Mouse (Mus musculus) hindbrain, embryonic 12.5 days (tissue): ENCODE data around the gene Gm20388. TPM values are rescaled to one million over a fixed set of nuclear protein-coding genes. Genes with fewer than 3 reads are reported as not detected.
A peak's percentile ranks its signal among the peaks of the same experiment; 100 is the strongest.

Experiments used
- ATAC-seq: fragments of 200-750 bp; cut with Nextera tagmentation; 2 replicates; pipeline ENCODE4 v1.8.0; 2017; ENCODE audit warnings: moderate TSS enrichment; ENCODE audit not compliant: low FRiP score
- H3K27ac ChIP-seq: fragments of 300-500 bp; sonication (generic); 2 replicates; pipeline ENCODE4 v1.5.1; 2016; ENCODE audit warnings: mild to moderate bottlenecking
- H3K27me3 ChIP-seq: fragments of 300-500 bp; sonication (generic); 2 replicates; pipeline ENCODE4 v1.6.1; 2016; ENCODE audit warnings: mild to moderate bottlenecking
- H3K36me3 ChIP-seq: fragments of 300-500 bp; sonication (generic); 2 replicates; pipeline ENCODE4 v1.6.1; 2016; ENCODE audit warnings: mild to moderate bottlenecking
- H3K4me1 ChIP-seq: fragments of 300-500 bp; sonication (generic); 2 replicates; pipeline ENCODE4 v1.6.1; 2016
- H3K4me2 ChIP-seq: fragments of 300-500 bp; sonication (generic); replicated peaks from 2 replicates; pipeline ENCODE4 v1.6.1; 2016; ENCODE audit warnings: mild to moderate bottlenecking
- H3K4me3 ChIP-seq: fragments of 300-500 bp; sonication (generic); 2 replicates; pipeline ENCODE4 v1.5.1; 2016; ENCODE audit warnings: mild to moderate bottlenecking
- H3K9ac ChIP-seq: fragments of 300-500 bp; sonication (generic); 2 replicates; pipeline ENCODE4 v1.6.1; 2016; ENCODE audit warnings: mild to moderate bottlenecking, moderate library complexity
- H3K9me3 ChIP-seq: fragments of 300-500 bp; sonication (generic); replicated peaks from 2 replicates; pipeline ENCODE4 v1.6.1; 2016; ENCODE audit warnings: mild to moderate bottlenecking
- WGBS: fragments of 180-500 bp; shearing (Covaris S2); methylation state at CpG from one replicate; pipeline ENCODE4 v1.1.7; 2016; 5-methylcytosine and 5-hydroxymethylcytosine counted together
- polyA plus RNA-seq: library from polyadenylated mRNA; unstranded; fragments of >200 nt; fragmentation: Nextera tagmentation; extraction: Ambion mirVana; gene quantifications from 2 replicates; pipeline ENCODE4 v1.2.1, GENCODE M21; 2016

The Gm20388 gene
- polyA plus RNA-seq, 1 experiment from 2014 or later: not detected

DNA sequence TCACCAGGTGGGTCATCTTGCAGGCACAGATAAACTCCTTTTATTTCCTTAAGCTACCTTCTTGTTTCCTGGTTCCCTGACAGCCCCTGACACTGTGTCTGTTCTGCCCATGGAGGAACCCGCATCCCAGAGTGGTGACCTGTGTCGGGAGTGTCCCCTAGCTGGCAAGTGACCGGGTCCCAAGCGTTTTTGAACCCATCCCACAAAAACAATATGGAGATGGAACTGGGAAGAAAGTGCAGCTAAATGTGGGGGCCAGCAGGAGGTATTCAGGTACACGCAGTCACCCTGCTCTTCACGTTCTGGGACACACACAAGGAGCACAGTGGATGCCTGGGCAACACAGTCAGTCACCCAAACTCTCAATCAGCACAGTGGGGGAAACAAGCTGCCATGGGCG is 2035.7 kb downstream of the Gm20388 start:
- Histone ChIP-seq H3K36me3 (no peaks in the 10 kb centered on the region), H3K4me2 (no peak overlapping the region), H3K9ac (no peak overlapping the region), H3K27me3 (0 out of 2 replicates have a peak, but pooled peaks cover 6% of the 10 kb centered on the region), H3K27ac (no peak overlapping the region), H3K9me3 (no peaks in the 10 kb centered on the region), H3K4me1 (peaks cover 27% of the 10 kb centered on the region), H3K4me3 (no peak overlapping the region)
- ATAC-seq: no peak
- 85% methylated on average over 7 of the region's 7 CpGs for WGBS

DNA sequence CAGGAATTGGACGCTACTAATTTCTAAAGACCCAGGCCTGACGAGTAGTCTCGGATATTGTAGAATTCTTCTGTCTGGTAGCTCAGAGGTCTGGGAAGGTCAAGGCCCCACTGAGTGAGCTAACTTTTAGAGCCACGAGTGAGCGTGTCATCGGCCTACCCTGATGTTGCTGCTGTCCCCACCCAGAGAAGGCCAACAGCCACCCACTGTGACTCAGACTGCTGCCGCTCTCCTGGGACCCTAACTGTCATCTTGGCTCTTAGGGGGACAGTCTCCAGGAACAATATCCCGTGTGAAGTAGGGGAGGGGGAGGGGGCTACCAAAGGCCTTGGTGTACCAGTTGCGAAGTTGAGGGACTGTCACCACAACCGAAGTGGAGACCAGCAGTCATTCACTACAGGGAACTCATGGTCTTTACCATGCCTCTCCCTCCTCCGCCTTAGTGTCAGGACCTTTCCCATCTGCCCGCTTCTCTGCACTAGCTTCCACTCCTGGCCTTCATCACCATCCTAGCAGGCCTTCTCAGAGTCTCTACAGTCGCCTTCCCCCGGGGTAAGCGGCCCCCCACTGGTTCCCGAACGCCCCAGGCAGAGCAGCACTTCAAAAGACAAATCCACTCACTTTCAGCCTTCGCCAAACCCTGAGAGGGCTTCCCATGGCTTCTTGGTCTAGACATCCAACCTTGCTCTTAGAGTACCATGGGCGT is 2036.6 kb downstream of the Gm20388 start:
- Histone ChIP-seq H3K27me3 (0 out of 2 replicates have a peak, but pooled peaks cover 6% of the 10 kb centered on the region), H3K9me3 (no peaks in the 10 kb centered on the region), H3K36me3 (no peaks in the 10 kb centered on the region), H3K4me1 (peaks cover 35% of the 10 kb centered on the region), H3K4me3 (peak overlapping the region; percentile 30), H3K27ac (peak overlapping the region; percentile 80), H3K9ac (peak overlapping the region; percentile 48; the same call in 1 of the 2 replicates), H3K4me2 (peak overlapping the region; percentile 64)
- WGBS: 28% methylated on average over 19 of the region's 19 CpGs
- ATAC-seq: no peak

DNA sequence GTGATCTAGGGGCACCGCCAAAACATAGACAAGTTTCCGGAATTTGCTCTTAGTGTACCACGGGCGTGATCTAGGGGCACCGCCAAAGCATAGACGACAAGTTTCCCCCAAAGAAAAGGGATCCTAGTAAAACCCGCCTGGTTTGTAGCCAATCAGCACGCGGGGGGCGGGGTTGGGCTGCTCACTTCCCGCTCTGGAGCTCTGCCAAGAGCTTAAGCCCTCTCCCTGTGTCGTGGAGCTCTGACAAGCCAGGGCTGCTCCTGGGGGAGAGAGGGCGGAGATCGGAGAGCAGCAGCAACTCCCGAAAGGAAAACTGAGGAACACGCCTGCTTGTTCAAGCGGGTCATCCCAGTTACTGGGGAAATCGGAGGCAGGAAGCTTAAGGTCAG is 2037.1 kb downstream of the Gm20388 start:
- no peaks in the 10 kb centered on the region for H3K9me3 ChIP-seq

DNA sequence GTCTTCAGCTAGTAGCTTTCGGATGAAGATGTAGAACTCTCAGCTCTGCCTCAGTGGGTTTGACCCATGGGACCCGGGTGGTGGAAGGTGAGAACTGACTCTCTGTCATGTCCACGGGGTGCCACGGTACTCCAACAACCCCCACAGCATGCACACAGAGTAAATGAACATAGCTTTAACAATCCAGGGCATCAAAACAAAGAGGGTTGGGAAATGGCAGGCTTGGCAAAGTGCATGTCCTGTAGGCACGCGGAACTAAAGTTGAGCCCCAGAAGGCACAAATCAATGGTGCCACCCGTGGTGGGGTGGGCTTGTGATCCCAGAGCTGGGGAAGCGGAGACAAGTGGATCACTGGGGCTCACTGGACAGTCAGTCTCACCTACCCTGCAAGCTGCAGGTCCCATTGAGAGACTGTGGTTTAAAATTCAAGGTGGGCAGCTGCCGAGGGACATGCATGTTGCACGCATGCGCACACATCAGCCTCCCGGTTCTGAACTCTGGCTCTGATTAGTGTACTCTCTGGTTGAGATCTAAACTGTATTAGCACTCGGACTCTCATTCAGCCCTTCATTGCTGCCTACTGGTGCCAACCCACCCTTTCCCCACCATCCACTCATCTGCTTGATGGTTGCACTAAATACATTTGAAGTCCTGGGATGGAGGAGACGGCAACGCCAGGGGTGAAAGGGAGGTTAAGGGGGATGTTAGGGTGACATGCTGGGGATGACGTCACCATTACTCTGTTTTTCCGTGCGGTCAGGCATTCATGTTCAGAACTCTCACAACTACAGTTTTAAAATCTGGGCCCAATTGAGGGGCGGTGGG is 2037.9 kb downstream of the Gm20388 start:
- Histone ChIP-seq H3K4me2 (peak overlapping the region; percentile 64), H3K27me3 (0 out of 2 replicates have a peak, but pooled peaks cover 6% of the 10 kb centered on the region), H3K9me3 (no peaks in the 10 kb centered on the region), H3K4me3 (peak overlapping the region; percentile 30), H3K9ac (peak overlapping the region; percentile 48), H3K27ac (peak overlapping the region; percentile 79), H3K36me3 (0 out of 2 replicates have a peak, but pooled peaks cover under 1% of the 10 kb centered on the region), H3K4me1 (peaks cover 43% of the 10 kb centered on the region)
- ATAC-seq: no peak
- 60% methylated on average over 19 of the region's 19 CpGs for WGBS

More for the DNA sequence above, 2037.1 kb downstream of the Gm20388 start:
- Histone ChIP-seq H3K27ac (peak overlapping the region; percentile 80), H3K27me3 (0 out of 2 replicates have a peak, but pooled peaks cover 6% of the 10 kb centered on the region), H3K4me3 (peak overlapping the region; percentile 30), H3K9ac (peak overlapping the region; percentile 48), H3K4me2 (peak overlapping the region; percentile 64), H3K4me1 (peaks cover 41% of the 10 kb centered on the region), H3K36me3 (no peaks in the 10 kb centered on the region)
- 1% methylated on average over 18 of the region's 18 CpGs for WGBS
- no peak for ATAC-seq

DNA sequence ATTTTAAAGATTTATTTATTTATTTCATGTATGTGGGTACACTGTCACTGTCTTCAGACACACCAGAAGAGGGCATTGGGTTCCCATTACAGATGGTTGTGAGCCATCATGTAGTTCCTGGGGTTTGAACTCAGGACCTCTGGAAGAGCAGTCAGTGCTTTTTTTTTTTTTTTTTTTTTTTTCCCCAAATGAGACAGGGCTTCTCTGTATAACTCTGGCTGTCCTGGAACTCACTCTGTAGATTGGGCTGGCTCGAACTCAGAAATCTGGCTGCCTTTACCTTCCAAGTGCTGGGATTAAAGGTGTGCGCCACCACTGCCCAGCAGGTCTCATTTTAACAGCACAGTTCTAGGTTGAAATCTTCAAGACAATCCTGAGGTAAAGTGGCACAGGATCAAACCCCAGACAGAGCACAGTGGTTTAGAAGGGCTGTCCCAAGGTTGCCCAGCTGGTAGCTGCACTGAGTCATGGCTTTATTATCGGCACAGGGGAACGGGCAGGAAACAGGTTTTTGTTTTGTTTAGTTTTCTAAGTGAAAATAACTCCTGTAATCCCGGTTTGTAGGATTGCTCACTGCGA is 2038.7 kb downstream of the Gm20388 start, which contains the start of gene Banp:
Gene Banp (plus strand): TSS at position 529 of the 579 bp plus-strand sequence.
- 71% methylated on average over 6 of the region's 6 CpGs for WGBS
- Histone ChIP-seq H3K9me3 (no peaks in the 10 kb centered on the region), H3K27me3 (0 out of 2 replicates have a peak, but pooled peaks cover 6% of the 10 kb centered on the region), H3K36me3 (peaks cover 7% of the 10 kb centered on the region; the same call in 1 of the 2 replicates), H3K9ac (peak within 1 kb of the TSS; percentile 99), H3K27ac (peak within 1 kb of the TSS; percentile 94), H3K4me3 (peak within 1 kb of the TSS; percentile 97), H3K4me2 (peak within 1 kb of the TSS; percentile 93), H3K4me1 (peaks cover 47% of the 10 kb centered on the region)
- no peak for ATAC-seq

DNA sequence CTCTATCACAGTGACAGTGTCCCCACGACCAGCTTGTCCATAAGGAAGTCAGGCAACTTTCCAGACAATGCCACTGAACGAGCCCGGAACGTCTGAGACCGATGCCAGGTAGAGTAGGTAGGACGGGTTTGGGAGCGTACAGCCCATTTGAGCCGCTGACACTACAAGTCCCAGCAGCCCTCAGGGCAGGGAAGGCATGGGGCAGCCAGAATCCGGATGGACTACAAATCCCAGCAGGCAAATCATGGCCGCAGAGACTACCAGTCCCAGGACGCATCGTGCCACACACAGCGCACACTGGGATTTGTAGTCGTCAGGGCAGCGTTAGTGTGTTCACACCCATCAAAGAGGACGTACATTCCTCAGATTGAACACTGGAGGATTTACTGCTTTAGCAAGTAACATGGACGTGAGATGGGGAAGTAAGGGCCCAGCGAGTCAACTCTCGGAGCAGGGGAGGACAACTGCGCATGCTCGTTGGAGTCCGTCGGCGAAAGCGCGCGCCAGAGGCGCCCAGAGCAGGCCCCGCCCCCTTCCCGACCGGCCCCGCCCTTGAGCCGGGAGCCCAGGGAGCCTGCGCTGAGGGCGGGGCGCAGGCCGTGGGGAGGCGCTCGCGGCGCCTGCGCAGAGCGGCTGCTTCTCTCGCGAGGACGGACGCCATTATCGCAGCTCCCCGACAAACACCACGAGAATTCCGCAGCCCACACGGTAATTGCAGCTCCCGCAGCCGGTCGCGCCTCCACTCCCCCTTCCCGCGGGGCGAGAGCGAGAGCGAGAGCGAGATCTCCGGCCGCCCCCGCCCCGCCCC is 2039.5 kb downstream of the Gm20388 start:
- Histone ChIP-seq H3K4me3 (peak overlapping the region; percentile 97), H3K9me3 (no peaks in the 10 kb centered on the region), H3K4me2 (peak overlapping the region; percentile 93), H3K27me3 (0 out of 2 replicates have a peak, but pooled peaks cover 2% of the 10 kb centered on the region), H3K27ac (peak overlapping the region; percentile 94), H3K4me1 (peaks cover 49% of the 10 kb centered on the region), H3K36me3 (peaks cover 15% of the 10 kb centered on the region), H3K9ac (peak overlapping the region; percentile 99)
- ATAC-seq: peak; percentile 97
- under 1% methylated on average over 61 of the region's 66 CpGs for WGBS

DNA sequence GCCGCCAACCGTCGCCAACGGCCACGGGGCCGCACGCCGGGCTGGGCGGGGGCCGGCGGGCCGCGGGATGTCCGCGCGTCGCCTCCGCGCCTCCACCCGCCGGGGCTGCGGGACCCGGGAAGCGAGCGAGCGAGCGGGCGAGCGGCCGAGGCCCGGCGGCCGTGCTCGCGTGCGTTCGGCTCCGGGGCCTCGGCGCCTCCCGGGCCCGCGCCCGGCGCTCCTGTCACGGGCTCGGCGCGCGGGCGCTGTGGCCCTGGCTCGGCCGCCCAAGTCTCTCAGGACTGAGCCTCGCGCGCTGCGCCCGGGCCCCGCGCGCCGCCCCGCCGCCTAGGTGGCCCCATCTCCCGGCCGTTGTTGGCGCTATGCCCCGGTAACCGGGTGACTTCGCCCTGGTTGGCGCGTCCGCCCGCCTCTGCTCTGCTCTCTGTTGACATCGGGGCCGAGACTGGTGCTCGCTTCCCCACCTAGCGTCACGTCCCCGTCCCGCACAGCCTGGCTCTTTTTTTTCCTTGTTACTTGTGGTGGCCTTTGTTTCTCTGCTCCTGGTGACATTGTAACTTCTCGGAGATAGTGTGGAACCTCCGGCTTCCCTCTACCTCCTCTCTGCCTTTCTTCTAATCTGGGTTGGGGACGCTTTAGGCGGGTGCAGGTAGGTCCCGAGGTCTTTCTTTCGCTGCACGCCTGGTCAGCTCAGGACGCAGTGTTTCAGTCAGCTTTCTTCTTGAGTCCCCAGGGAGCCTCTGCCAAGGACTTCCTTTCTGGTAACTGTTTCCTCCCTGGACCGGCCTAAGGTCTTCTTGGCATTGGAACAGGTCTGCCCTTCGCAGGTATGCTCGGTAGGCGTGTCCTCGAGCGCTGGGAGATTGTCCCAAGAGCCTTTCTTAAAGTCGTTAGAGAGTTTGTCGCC is 2040.4 kb downstream of the Gm20388 start:
- 1% methylated on average over 90 of the region's 97 CpGs for WGBS
- Histone ChIP-seq H3K4me1 (peaks cover 49% of the 10 kb centered on the region), H3K27me3 (no peaks in the 10 kb centered on the region), H3K4me2 (peak overlapping the region; percentile 93), H3K27ac (peak overlapping the region; percentile 94), H3K9me3 (no peaks in the 10 kb centered on the region), H3K36me3 (peaks cover 17% of the 10 kb centered on the region), H3K9ac (peak overlapping the region; percentile 99), H3K4me3 (peak overlapping the region; percentile 97)
- ATAC-seq: peak; percentile 18

DNA sequence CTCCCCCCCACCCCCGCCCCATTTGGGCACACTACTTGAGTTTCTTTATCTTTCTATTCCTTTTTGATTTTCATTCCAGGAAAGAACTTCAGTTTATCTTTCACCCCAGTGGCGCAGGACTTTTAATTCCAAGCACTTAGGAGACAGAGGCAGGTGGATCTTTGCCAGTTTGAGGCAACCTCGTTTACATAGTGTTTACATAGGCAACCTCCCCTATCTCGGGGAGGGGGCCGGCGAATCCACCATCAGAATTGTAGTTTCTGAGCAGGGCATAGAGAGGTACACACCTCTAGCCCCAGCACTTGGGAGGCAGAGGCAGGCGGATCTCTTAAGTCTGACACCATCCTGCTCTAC is 2041.0 kb downstream of the Gm20388 start:
- no peak for ATAC-seq
- Histone ChIP-seq H3K4me1 (peaks cover 49% of the 10 kb centered on the region), H3K4me3 (peak overlapping the region; percentile 97), H3K27ac (no peak overlapping the region), H3K27me3 (no peaks in the 10 kb centered on the region), H3K36me3 (peaks cover 17% of the 10 kb centered on the region), H3K4me2 (peak overlapping the region; percentile 93), H3K9me3 (no peaks in the 10 kb centered on the region), H3K9ac (peak overlapping the region; percentile 99)
- 39% methylated on average over 7 of the region's 7 CpGs for WGBS

DNA sequence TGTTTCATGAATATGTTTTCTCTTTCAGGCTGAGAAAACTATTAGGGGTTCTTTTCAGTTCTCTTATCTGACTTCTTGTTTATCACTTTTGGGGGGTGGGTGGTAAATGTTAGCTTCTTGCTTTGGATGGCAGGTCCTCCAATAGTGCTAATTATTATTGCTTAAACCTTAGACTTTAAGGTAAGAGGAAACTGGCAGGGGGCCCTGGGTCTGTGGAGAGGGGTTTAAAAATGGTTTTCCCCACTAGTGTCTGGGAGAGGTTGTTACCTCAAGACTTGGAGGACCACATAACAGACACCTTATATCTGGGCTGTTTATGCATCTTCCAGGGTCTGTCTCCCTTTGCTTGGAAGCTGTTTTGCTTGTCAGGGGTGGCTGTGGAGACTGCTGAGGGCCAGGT is 2041.5 kb downstream of the Gm20388 start:
- H3K36me3 ChIP-seq: peaks cover 17% of the 10 kb centered on the region
- peak overlapping the region; percentile 11 for H3K4me3 ChIP-seq
- H3K27ac ChIP-seq: no peak overlapping the region
- H3K4me1 ChIP-seq: peaks cover 47% of the 10 kb centered on the region
- H3K4me2 ChIP-seq: peak overlapping the region; percentile 93
- no peaks in the 10 kb centered on the region for H3K9me3 ChIP-seq
- no peak for ATAC-seq
- peak overlapping the region; percentile 49 for H3K9ac ChIP-seq
- no peaks in the 10 kb centered on the region for H3K27me3 ChIP-seq

DNA sequence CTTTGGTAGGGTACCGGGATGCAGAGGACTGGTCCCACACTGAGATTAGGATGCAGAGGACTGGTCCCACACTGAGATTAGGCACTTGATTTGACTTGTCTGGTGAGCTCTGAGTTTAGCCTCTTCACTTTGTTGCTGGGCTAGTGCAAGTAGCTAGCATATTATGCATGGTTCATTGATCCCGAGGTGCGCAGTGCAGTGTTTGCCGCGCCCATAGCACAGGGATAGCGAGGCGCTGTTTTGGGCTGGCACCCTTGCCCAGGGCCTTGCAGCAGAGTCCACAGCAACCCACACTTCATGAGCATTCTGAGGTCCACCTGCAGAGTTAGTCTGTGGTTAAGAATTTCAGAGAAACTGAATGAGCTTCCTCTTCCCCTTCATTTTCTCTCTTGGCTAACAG is 2042.2 kb downstream of the Gm20388 start:
- peaks cover 17% of the 10 kb centered on the region for H3K36me3 ChIP-seq
- 85% methylated on average over 7 of the region's 7 CpGs for WGBS
- no peak overlapping the region for H3K27ac ChIP-seq
- H3K9ac ChIP-seq: no peak overlapping the region; the same call in 1 of the 2 replicates
- H3K4me1 ChIP-seq: peaks cover 42% of the 10 kb centered on the region
- no peak for ATAC-seq
- no peaks in the 10 kb centered on the region for H3K27me3 ChIP-seq
- H3K9me3 ChIP-seq: no peaks in the 10 kb centered on the region
- peak overlapping the region; percentile 13; the same call in 1 of the 2 replicates for H3K4me2 ChIP-seq
- no peak overlapping the region for H3K4me3 ChIP-seq
